Mouse (Mus musculus) layer of hippocampus, postnatal 10 days (tissue): ENCODE results near the gene Gm19668. TPM values are rescaled to one million over a fixed set of nuclear protein-coding genes. Genes with fewer than 3 reads are reported as not detected.
"Not testable (repeated sequence)": the region's sequence is repeated elsewhere in the genome, so short reads cannot be mapped to it uniquely, and the experiment has no call there.

Experiments used
- DNase-seq, 2 experiments: peaks; one replicate each; pipeline ENCODE4 v3.0.0; 2021; ENCODE audit warnings: low spot score in 2 of 2
- long read RNA-seq: library from polyadenylated mRNA; stranded (forward); transcript quantifications from one replicate; pipeline ENCODE4 v2.0.0, GENCODE M21; 2023
- total RNA-seq, 2 experiments: library from RNA; stranded (reverse); gene quantifications; 2 replicates each; pipeline ENCODE4 v1.2.3; 2021

Gm19668 gene
- not detected for total RNA-seq
- long read RNA-seq, result 0 reads

GRCm38 (mm10) chr10:77798921-77799508, at the start of gene Gm19668:
Gm19668 (minus strand) TSS chr10:77799133.
- no peak for DNase-seq

- no peak for DNase-seq
Measured at GRCm38 (mm10) chr10:77847538-77847937, 48.6 kb upstream of the Gm19668 start.

GRCm38 (mm10) chr10:77846961-77847360, 48.0 kb upstream of the Gm19668 start:
- no peak for DNase-seq

GRCm38 (mm10) chr10:77846503-77846902, 47.6 kb upstream of the Gm19668 start, which contains the start of gene Gm36176:
Gm36176 (plus strand) TSS chr10:77846803.
- no peak for DNase-seq

GRCm38 (mm10) chr10:77839006-77839405, 40.1 kb upstream of the Gm19668 start:
- no peak for DNase-seq

GRCm38 (mm10) chr10:77835647-77836046, 36.7 kb upstream of the Gm19668 start, which contains the start of gene Krtap10-10:
Krtap10-10 (plus strand) TSS chr10:77835947.
- no peak for DNase-seq

GRCm38 (mm10) chr10:77826951-77827350, 28.0 kb upstream of the Gm19668 start, which contains the start of gene Krtap10-4:
Krtap10-4 (minus strand) TSS chr10:77827095.
- DNase-seq, result no peak

- no peak for DNase-seq
Measured at GRCm38 (mm10) chr10:77819203-77819602, 20.3 kb upstream of the Gm19668 start.

- DNase-seq, result no peak
Measured at GRCm38 (mm10) chr10:77818523-77818922, 19.6 kb upstream of the Gm19668 start.

- peak; percentile 24 to 37 for DNase-seq
Measured at GRCm38 (mm10) chr10:77815514-77815913, 16.6 kb upstream of the Gm19668 start.

GRCm38 (mm10) chr10:77814382-77814781, 15.4 kb upstream of the Gm19668 start, which contains the start of gene Gm2696:
Gm2696 (plus strand) TSS chr10:77814682.
- DNase-seq, result no peak

- no peak for DNase-seq
Measured at GRCm38 (mm10) chr10:77811743-77812142, 12.8 kb upstream of the Gm19668 start, which contains the start of gene Gm9507. Gm9507 (minus strand) TSS chr10:77811843.

- DNase-seq, result no peak
Measured at GRCm38 (mm10) chr10:77804095-77804494, 5.2 kb upstream of the Gm19668 start.

GRCm38 (mm10) chr10:77798164-77798920, 591 bp downstream of the Gm19668 start:
- DNase-seq, result peak in 1 of 2 experiments; percentile 18

GRCm38 (mm10) chr10:77797677-77798076, 1.3 kb downstream of the Gm19668 start:
- DNase-seq, result no peak

- no peak for DNase-seq
Measured at GRCm38 (mm10) chr10:77794976-77795375, 4.0 kb downstream of the Gm19668 start, which contains the start of gene Gm9639. Gm9639 (minus strand) TSS chr10:77795076.

- no peak for DNase-seq
Measured at GRCm38 (mm10) chr10:77788621-77789020, 10.3 kb downstream of the Gm19668 start.

- peak; percentile 24 to 25 for DNase-seq
Measured at GRCm38 (mm10) chr10:77787876-77788275, 11.1 kb downstream of the Gm19668 start, which contains the start of gene Gm7137. Gm7137 (minus strand) TSS chr10:77788200.

GRCm38 (mm10) chr10:77783396-77783795, 15.5 kb downstream of the Gm19668 start:
- DNase-seq, result not testable (repeated sequence)

- DNase-seq, result not testable (repeated sequence)
Measured at GRCm38 (mm10) chr10:77782442-77782841, 16.5 kb downstream of the Gm19668 start, which contains the start of gene Gm3250. Gm3250 (minus strand) TSS chr10:77782542.

GRCm38 (mm10) chr10:77776844-77777243, 22.1 kb downstream of the Gm19668 start, which contains the start of gene Gm7138:
Gm7138 (minus strand) TSS chr10:77776944.
- DNase-seq, result not testable (repeated sequence)

GRCm38 (mm10) chr10:77772142-77772541, 26.8 kb downstream of the Gm19668 start:
- not testable (repeated sequence) for DNase-seq
